Mouse (Mus musculus): ENCODE data around the gene Msantd3.

GRCm38 (mm10) chr4:48492510-48492909 lies 47.2 kb upstream of the Msantd3 start:
- no peak for TF ChIP-seq MYOG (IDR thresholded peaks at IDR 0.05; ENCODE audit: control insufficient read depth, extremely low read depth, insufficient read length)
- no peak for TF ChIP-seq CTCF (IDR thresholded peaks at IDR 0.05; ENCODE audit: control insufficient read depth, insufficient read depth, insufficient read length)
- no peak for TF ChIP-seq FOSL1 (IDR thresholded peaks at IDR 0.05; ENCODE audit: insufficient read depth, low read length, poor library complexity, severe bottlenecking)
- no peak for TF ChIP-seq CEBPB (IDR thresholded peaks at IDR 0.05; ENCODE audit: low read depth)
- TF ChIP-seq MAX (IDR thresholded peaks at IDR 0.05): no peak
